Mouse (Mus musculus) erythroblast, embryonic 14.5 days (primary cell): ENCODE data around the gene Gnao1.

Experiments
- GATA1 ChIP-seq: IDR thresholded peaks from 2 replicates; pipeline ENCODE4 v1.6.1; 2012; ENCODE audit warnings: low read length, inconsistent platforms, mixed read lengths
- TAL1 ChIP-seq: IDR thresholded peaks from 3 replicates; pipeline ENCODE4 v1.6.1; 2012; ENCODE audit warnings: low read length, inconsistent platforms, mixed read lengths

DNA sequence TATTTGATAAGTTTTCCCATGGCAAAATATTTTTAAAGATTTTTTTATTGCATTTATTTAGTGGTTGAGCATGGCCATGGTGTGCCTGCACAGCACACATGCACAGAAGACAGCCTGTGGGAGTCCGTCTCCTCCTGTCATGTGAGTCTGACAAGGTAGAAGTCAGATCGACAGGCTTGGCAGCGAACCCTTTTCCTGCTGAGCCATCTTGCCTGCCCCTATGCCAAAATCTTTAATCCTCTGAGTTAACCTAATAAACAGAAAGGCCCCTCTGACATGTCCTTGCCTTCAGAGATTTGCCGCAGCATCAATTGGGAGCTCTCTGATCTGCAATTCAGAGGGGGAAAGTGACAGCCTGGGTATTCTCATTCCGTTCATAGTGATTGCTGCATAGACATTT is 26.0 kb downstream of the Gnao1 start:
- no peak for TF ChIP-seq GATA1
- TF ChIP-seq TAL1: no peak
